Mouse (Mus musculus): ENCODE results near the gene Fam53b. TPM values are rescaled to one million over a fixed set of nuclear protein-coding genes. Genes with fewer than 3 reads are reported as not detected.

The Fam53b gene
- polyA plus RNA-seq, 1 experiment from 2014 or later = 25.0 TPM

- WGBS = 83% methylated on average over 12 of the region's 12 CpGs
- no peak overlapping the region for H3K27ac ChIP-seq
- no peaks in the 10 kb centered on the region for H3K27me3 ChIP-seq (replicated peaks)
- H3K36me3 ChIP-seq = no peaks in the 10 kb centered on the region
- ATAC-seq (ENCODE audit: low FRiP score, low read depth) = no peak
- H3K4me1 ChIP-seq = peaks cover 9% of the 10 kb centered on the region
- H3K9ac ChIP-seq = no peak overlapping the region
- H3K9me3 ChIP-seq = no peaks in the 10 kb centered on the region
- H3K4me3 ChIP-seq = no peak overlapping the region
- no peak overlapping the region for H3K4me2 ChIP-seq (replicated peaks)
Measured at GRCm38 (mm10) chr7:132722401-132723370, 91.0 kb downstream of the Fam53b start.

- no peak overlapping the region for H3K4me3 ChIP-seq
- H3K27me3 ChIP-seq (replicated peaks) = no peaks in the 10 kb centered on the region
- no peak overlapping the region for H3K4me2 ChIP-seq (replicated peaks)
- ATAC-seq (ENCODE audit: low FRiP score, low read depth) = no peak
- H3K36me3 ChIP-seq = peaks cover 2% of the 10 kb centered on the region; the same call in 1 of the 2 replicates
- H3K4me1 ChIP-seq = peaks cover 7% of the 10 kb centered on the region
- H3K27ac ChIP-seq = no peak overlapping the region
- no peak overlapping the region for H3K9ac ChIP-seq
- no peaks in the 10 kb centered on the region for H3K9me3 ChIP-seq
- 86% methylated on average over 8 of the region's 8 CpGs for WGBS
Measured at GRCm38 (mm10) chr7:132720562-132720961, 93.1 kb downstream of the Fam53b start.

GRCm38 (mm10) chr7:132719570-132719969 lies 94.1 kb downstream of the Fam53b start:
- Histone ChIP-seq H3K9me3 (no peaks in the 10 kb centered on the region), H3K27me3 (replicated peaks) (no peaks in the 10 kb centered on the region), H3K9ac (no peak overlapping the region), H3K4me3 (no peak overlapping the region), H3K4me1 (peaks cover 11% of the 10 kb centered on the region), H3K4me2 (replicated peaks) (no peak overlapping the region), H3K36me3 (peaks cover 12% of the 10 kb centered on the region), H3K27ac (no peak overlapping the region)
- 95% methylated on average over 4 of the region's 4 CpGs for WGBS
- ATAC-seq (ENCODE audit: low FRiP score, low read depth) = no peak

GRCm38 (mm10) chr7:132715259-132715658 lies 98.4 kb downstream of the Fam53b start:
- Histone ChIP-seq H3K27ac (no peak overlapping the region), H3K36me3 (peaks cover 20% of the 10 kb centered on the region), H3K9me3 (no peaks in the 10 kb centered on the region), H3K4me2 (replicated peaks) (no peak overlapping the region), H3K4me3 (no peak overlapping the region), H3K9ac (no peak overlapping the region), H3K4me1 (peaks cover 32% of the 10 kb centered on the region), H3K27me3 (replicated peaks) (no peaks in the 10 kb centered on the region)
- 94% methylated on average over 4 of the region's 4 CpGs for WGBS
- ATAC-seq (ENCODE audit: low FRiP score, low read depth) = no peak

GRCm38 (mm10) chr7:132714236-132714923 lies 99.3 kb downstream of the Fam53b start:
- Histone ChIP-seq H3K36me3 (peaks cover 20% of the 10 kb centered on the region), H3K4me2 (replicated peaks) (no peak overlapping the region), H3K4me1 (peaks cover 32% of the 10 kb centered on the region), H3K9ac (no peak overlapping the region), H3K27ac (no peak overlapping the region), H3K9me3 (no peaks in the 10 kb centered on the region), H3K4me3 (no peak overlapping the region), H3K27me3 (replicated peaks) (no peaks in the 10 kb centered on the region)
- WGBS = 59% methylated on average over 6 of the region's 6 CpGs
- ATAC-seq (ENCODE audit: low FRiP score, low read depth) = no peak

- H3K27ac ChIP-seq = no peak overlapping the region
- H3K27me3 ChIP-seq (replicated peaks) = no peaks in the 10 kb centered on the region
- H3K4me1 ChIP-seq = peaks cover 32% of the 10 kb centered on the region
- peaks cover 20% of the 10 kb centered on the region for H3K36me3 ChIP-seq
- H3K9me3 ChIP-seq = no peaks in the 10 kb centered on the region
- no peak for ATAC-seq (ENCODE audit: low FRiP score, low read depth)
- no peak overlapping the region for H3K4me2 ChIP-seq (replicated peaks)
- H3K9ac ChIP-seq = no peak overlapping the region
- H3K4me3 ChIP-seq = no peak overlapping the region
- 73% methylated on average over 8 of the region's 8 CpGs for WGBS
Measured at GRCm38 (mm10) chr7:132713483-132714126, 100.1 kb downstream of the Fam53b start.

- Histone ChIP-seq H3K27me3 (replicated peaks) (no peaks in the 10 kb centered on the region), H3K9me3 (no peaks in the 10 kb centered on the region), H3K27ac (no peak overlapping the region), H3K4me2 (replicated peaks) (no peak overlapping the region), H3K36me3 (peaks cover 20% of the 10 kb centered on the region), H3K4me3 (no peak overlapping the region), H3K4me1 (peaks cover 32% of the 10 kb centered on the region), H3K9ac (no peak overlapping the region)
- no peak for ATAC-seq (ENCODE audit: low FRiP score, low read depth)
- WGBS = 81% methylated on average over 7 of the region's 7 CpGs
Measured at GRCm38 (mm10) chr7:132712956-132713355, 100.7 kb downstream of the Fam53b start.

- peaks cover 32% of the 10 kb centered on the region for H3K4me1 ChIP-seq
- H3K9me3 ChIP-seq = no peaks in the 10 kb centered on the region
- no peaks in the 10 kb centered on the region for H3K27me3 ChIP-seq (replicated peaks)
- ATAC-seq (ENCODE audit: low FRiP score, low read depth) = 0 out of 2 replicates have a peak, but pooled peaks have one; percentile 21
- H3K36me3 ChIP-seq = peaks cover 20% of the 10 kb centered on the region
- no peak overlapping the region for H3K9ac ChIP-seq
- H3K4me2 ChIP-seq (replicated peaks) = no peak overlapping the region
- 41% methylated on average over 16 of the region's 16 CpGs for WGBS
- no peak overlapping the region for H3K27ac ChIP-seq
- H3K4me3 ChIP-seq = no peak overlapping the region
Measured at GRCm38 (mm10) chr7:132712044-132712708, 101.5 kb downstream of the Fam53b start.

GRCm38 (mm10) chr7:132711579-132711978 lies 102.1 kb downstream of the Fam53b start:
- Histone ChIP-seq H3K4me3 (no peak overlapping the region), H3K27me3 (replicated peaks) (no peaks in the 10 kb centered on the region), H3K36me3 (peaks cover 20% of the 10 kb centered on the region), H3K9ac (no peak overlapping the region), H3K9me3 (no peaks in the 10 kb centered on the region), H3K4me2 (replicated peaks) (no peak overlapping the region), H3K4me1 (peaks cover 32% of the 10 kb centered on the region), H3K27ac (no peak overlapping the region)
- no peak for ATAC-seq (ENCODE audit: low FRiP score, low read depth)
- WGBS = 79% methylated on average over 9 of the region's 9 CpGs

- no peaks in the 10 kb centered on the region for H3K27me3 ChIP-seq (replicated peaks)
- no peak overlapping the region for H3K4me3 ChIP-seq
- 92% methylated on average over 7 of the region's 7 CpGs for WGBS
- no peaks in the 10 kb centered on the region for H3K4me1 ChIP-seq
- H3K36me3 ChIP-seq = no peaks in the 10 kb centered on the region
- H3K4me2 ChIP-seq (replicated peaks) = no peak overlapping the region
- no peak for ATAC-seq (ENCODE audit: low FRiP score, low read depth)
- no peak overlapping the region for H3K27ac ChIP-seq
- no peaks in the 10 kb centered on the region for H3K9me3 ChIP-seq
- H3K9ac ChIP-seq = no peak overlapping the region
Measured at GRCm38 (mm10) chr7:132705130-132705529, 108.6 kb downstream of the Fam53b start.

GRCm38 (mm10) chr7:132704310-132704875 lies 109.3 kb downstream of the Fam53b start:
- H3K9ac ChIP-seq = no peak overlapping the region
- ATAC-seq (ENCODE audit: low FRiP score, low read depth) = no peak
- H3K9me3 ChIP-seq = no peaks in the 10 kb centered on the region
- 89% methylated on average over 8 of the region's 8 CpGs for WGBS
- H3K27ac ChIP-seq = no peak overlapping the region
- H3K4me1 ChIP-seq = no peaks in the 10 kb centered on the region
- H3K4me3 ChIP-seq = no peak overlapping the region
- no peak overlapping the region for H3K4me2 ChIP-seq (replicated peaks)
- no peaks in the 10 kb centered on the region for H3K27me3 ChIP-seq (replicated peaks)
- no peaks in the 10 kb centered on the region for H3K36me3 ChIP-seq
